Mouse (Mus musculus) spleen, postnatal 36 days (tissue): ENCODE results near the gene Gm49711.
"Not testable (repeated sequence)": the region's sequence is repeated elsewhere in the genome, so short reads cannot be mapped to it uniquely, and the experiment has no call there.

Source experiments
- DNase-seq, 2 experiments: peaks; one replicate each; pipeline ENCODE4 v3.0.0; 2022; ENCODE audit warnings: low spot score in 2 of 2, mixed read lengths in 1 of 2

Gm49711 gene

GRCm38 (mm10) chr16:92062832-92063231 lies 4.7 kb downstream of the Gm49711 start:
- DNase-seq: no peak

GRCm38 (mm10) chr16:92064801-92065200 lies 6.7 kb downstream of the Gm49711 start:
- DNase-seq: no peak

- no peak for DNase-seq
These were observed 12.2 kb downstream of the Gm49711 start for GRCm38 (mm10) chr16:92070338-92070737.

- DNase-seq: no peak
These were observed 18.7 kb downstream of the Gm49711 start for GRCm38 (mm10) chr16:92076797-92077196.

GRCm38 (mm10) chr16:92083771-92084453 lies 25.8 kb downstream of the Gm49711 start:
- no peak for DNase-seq

- DNase-seq: no peak
These were observed 31.1 kb downstream of the Gm49711 start for GRCm38 (mm10) chr16:92089225-92089624.

- DNase-seq: no peak
These were observed 33.8 kb downstream of the Gm49711 start for GRCm38 (mm10) chr16:92091876-92092275.

GRCm38 (mm10) chr16:92098351-92099051 lies 40.4 kb downstream of the Gm49711 start:
- no peak for DNase-seq

GRCm38 (mm10) chr16:92099598-92099997 lies 41.5 kb downstream of the Gm49711 start:
- DNase-seq: no peak

- no peak for DNase-seq
These were observed 42.0 kb downstream of the Gm49711 start for GRCm38 (mm10) chr16:92100111-92100510.

- no peak for DNase-seq
These were observed 44.0 kb downstream of the Gm49711 start for GRCm38 (mm10) chr16:92102115-92102514.

- not testable (repeated sequence) for DNase-seq
These were observed 44.8 kb downstream of the Gm49711 start for GRCm38 (mm10) chr16:92102931-92103330.

- DNase-seq: no peak
These were observed 45.6 kb downstream of the Gm49711 start for GRCm38 (mm10) chr16:92103572-92104331.

GRCm38 (mm10) chr16:92104332-92104590 lies 46.1 kb downstream of the Gm49711 start:
- no peak for DNase-seq

GRCm38 (mm10) chr16:92104951-92105350 lies 46.8 kb downstream of the Gm49711 start:
- DNase-seq: no peak

GRCm38 (mm10) chr16:92105631-92106030 lies 47.5 kb downstream of the Gm49711 start:
- no peak for DNase-seq

GRCm38 (mm10) chr16:92107346-92107745 lies 49.2 kb downstream of the Gm49711 start:
- no peak for DNase-seq

- no peak for DNase-seq
These were observed 56.7 kb downstream of the Gm49711 start for GRCm38 (mm10) chr16:92114706-92115241.

- DNase-seq: no peak
These were observed 57.7 kb downstream of the Gm49711 start for GRCm38 (mm10) chr16:92115611-92116421.

GRCm38 (mm10) chr16:92117337-92118209 lies 59.5 kb downstream of the Gm49711 start:
- DNase-seq: no peak
